Mouse (Mus musculus) E14TG2a.4 (cell line): ENCODE data around the gene Alox5ap.

Source experiments
- CTCF ChIP-seq: conservative IDR thresholded peaks from 2 replicates; pipeline ENCODE4 v1.5.1; 2014; ENCODE audit warnings: low read length
- NANOG ChIP-seq: IDR thresholded peaks from 2 replicates; pipeline ENCODE4 v1.6.1; 2014; ENCODE audit warnings: borderline replicate concordance, low read length, mixed read lengths
- POU5F1 ChIP-seq: IDR thresholded peaks from 2 replicates; pipeline ENCODE4 v1.6.1; 2014; ENCODE audit warnings: low read length, borderline replicate concordance

DNA sequence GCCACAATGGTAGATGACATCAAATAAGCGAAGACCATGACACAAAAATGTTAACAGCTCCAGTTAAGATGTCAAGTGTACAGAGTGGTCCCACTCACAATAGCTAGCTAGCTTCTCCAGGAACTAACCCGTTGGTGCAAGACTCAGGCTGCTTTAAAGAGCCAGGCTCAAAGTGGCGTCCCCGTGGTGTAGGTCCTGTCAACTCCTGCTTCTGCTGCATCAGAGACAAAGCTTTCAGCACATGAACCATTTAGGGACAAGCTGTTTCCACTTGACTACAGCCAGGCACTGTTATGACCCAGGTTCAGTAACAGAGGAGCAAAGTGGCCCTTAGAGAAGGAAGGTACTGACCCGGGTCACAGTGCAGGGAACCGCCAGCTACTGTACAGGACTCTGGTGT is 32.2 kb downstream of the Alox5ap start:
- no peak for TF ChIP-seq CTCF
- TF ChIP-seq NANOG = no peak
- no peak for TF ChIP-seq POU5F1
